Mouse (Mus musculus): Measurements from ENCODE around the gene Nenf. TPM values are rescaled to one million over a fixed set of nuclear protein-coding genes. Genes with fewer than 3 reads are reported as not detected.

Nenf gene
- 170 and 329 TPM in 2 replicates for total RNA-seq (2014; rRNA removed)
- 189 and 236 TPM in 2 replicates for polyA plus RNA-seq (2015; fragmentation: Nextera tagmentation; extraction: Ambion mirVana)

DNA sequence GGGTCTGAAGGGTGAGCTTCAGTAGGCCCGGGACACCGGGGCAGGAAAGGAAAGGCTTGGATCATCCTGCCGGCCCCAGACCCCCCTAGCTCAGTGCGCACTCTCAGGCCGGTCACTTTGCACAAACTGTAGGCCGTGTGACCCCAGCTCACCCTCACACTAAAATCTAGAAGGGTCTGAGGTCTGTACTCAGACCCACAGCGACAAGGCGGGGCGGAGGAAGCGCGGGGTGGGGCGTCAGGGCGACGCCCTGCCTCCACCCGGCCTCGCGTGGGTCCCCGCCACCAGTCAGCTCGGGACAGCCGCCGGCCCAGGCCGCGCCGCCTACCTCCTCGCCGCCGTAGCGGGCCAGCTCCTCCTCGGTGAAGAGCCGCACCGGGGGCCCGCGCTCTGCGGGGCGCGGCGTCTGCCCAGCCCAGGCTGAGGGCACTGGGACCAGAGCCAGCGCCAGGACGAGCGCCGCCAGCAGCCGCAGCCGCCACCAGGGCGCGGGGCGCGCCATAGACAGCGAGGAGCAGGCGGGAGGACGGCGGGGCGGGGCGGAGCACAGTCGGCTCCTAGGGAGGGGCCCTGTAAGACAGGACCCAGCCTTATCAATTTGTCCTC is at the start of gene Nenf:
Nenf (minus strand) TSS at position 604 of the 606 bp plus-strand sequence.
- H3K9ac ChIP-seq = peak within 1 kb of the TSS; percentile 89
- 3% methylated on average over 46 of the region's 54 CpGs for WGBS
- H3K9me3 ChIP-seq (ENCODE audit: low read length) = no peaks in the 10 kb centered on the region
- DNase-seq (peak; percentile 79), ATAC-seq (peak; percentile 94)
- H3K4me1 ChIP-seq (ENCODE audit: insufficient read depth) = 0 out of 2 replicates have a peak, but pooled peaks cover 6% of the 10 kb centered on the region
- no peaks in the 10 kb centered on the region for H3K36me3 ChIP-seq (ENCODE audit: insufficient read depth)
- no peaks in the 10 kb centered on the region for H3K27me3 ChIP-seq (ENCODE audit: insufficient read depth, low read length)
- H3K27ac ChIP-seq (ENCODE audit: low read depth, low read length) = peak within 1 kb of the TSS; percentile 78; the same call in 1 of the 2 replicates
- H3K4me3 ChIP-seq (ENCODE audit: low read depth, low read length) = peak within 1 kb of the TSS; percentile 70
- TF ChIP-seq CTCF (IDR thresholded peaks at IDR 0.05; ENCODE audit: low read depth) = peak; percentile 41
- peak within 1 kb of the TSS; percentile 66 for H3K4me2 ChIP-seq (ENCODE audit: low read depth)

DNA sequence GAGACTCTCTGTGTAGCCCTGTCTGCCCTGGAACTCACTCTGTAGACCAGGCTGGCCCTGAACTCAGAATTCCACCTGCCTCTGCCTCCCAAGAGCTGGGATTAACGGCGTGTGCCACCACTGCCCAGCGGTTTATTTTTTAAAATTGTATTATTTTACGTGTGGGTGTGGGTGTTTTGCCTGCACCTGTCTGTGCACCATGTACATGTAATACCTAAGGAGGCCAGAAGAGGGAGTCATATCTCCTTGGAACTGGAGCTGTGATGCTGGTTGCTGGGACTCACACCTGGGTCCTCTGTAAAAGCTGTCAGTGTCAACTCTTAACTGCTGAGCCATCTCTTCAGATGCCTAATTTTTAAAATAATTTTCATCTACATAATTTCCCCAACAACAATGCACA is 46.5 kb upstream of the Nenf start:
- no peak for DNase-seq
- 73% methylated on average over 4 of the region's 4 CpGs for WGBS

DNA sequence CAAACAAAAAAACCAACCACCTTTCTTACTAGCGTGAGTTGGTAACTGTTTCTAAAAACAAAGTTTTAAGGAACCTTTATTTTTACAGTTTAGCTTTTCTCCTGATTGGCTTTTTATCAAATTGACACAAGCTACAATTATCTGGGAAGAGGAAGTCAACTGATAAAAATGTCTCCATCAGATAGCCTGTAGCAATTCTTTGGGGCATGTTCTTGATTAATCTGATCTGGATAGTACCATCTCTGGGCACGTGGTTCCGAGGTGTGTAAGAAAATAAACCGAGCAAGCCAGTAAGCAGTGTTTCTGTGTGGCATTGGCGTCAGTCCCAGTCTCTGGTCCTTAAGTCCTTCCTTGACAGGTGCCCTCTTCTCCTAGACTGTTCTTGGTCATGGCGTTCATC is 44.4 kb upstream of the Nenf start:
- Histone ChIP-seq H3K4me3 (ENCODE audit: low read depth, low read length) (no peak overlapping the region), H3K4me2 (ENCODE audit: low read depth) (no peak overlapping the region), H3K27me3 (ENCODE audit: insufficient read depth, low read length) (no peaks in the 10 kb centered on the region), H3K27ac (ENCODE audit: low read depth, low read length) (no peak overlapping the region), H3K9me3 (ENCODE audit: low read length) (no peaks in the 10 kb centered on the region), H3K36me3 (ENCODE audit: insufficient read depth) (peaks cover 7% of the 10 kb centered on the region; the same call in 1 of the 2 replicates), H3K4me1 (ENCODE audit: insufficient read depth) (no peaks in the 10 kb centered on the region), H3K9ac (no peak overlapping the region)
- no peak for TF ChIP-seq CTCF (IDR thresholded peaks at IDR 0.05; ENCODE audit: low read depth)
- WGBS = 91% methylated on average over 6 of the region's 6 CpGs
- DNase-seq (no peak), ATAC-seq (no peak)

More for the DNA sequence above, 46.5 kb upstream of the Nenf start:
- H3K4me1 ChIP-seq (ENCODE audit: insufficient read depth) = no peaks in the 10 kb centered on the region
- no peaks in the 10 kb centered on the region for H3K9me3 ChIP-seq (ENCODE audit: low read length)
- no peak overlapping the region for H3K4me3 ChIP-seq (ENCODE audit: low read depth, low read length)
- H3K9ac ChIP-seq = no peak overlapping the region
- H3K27ac ChIP-seq (ENCODE audit: low read depth, low read length) = no peak overlapping the region
- H3K36me3 ChIP-seq (ENCODE audit: insufficient read depth) = no peaks in the 10 kb centered on the region
- H3K4me2 ChIP-seq (ENCODE audit: low read depth) = no peak overlapping the region
- no peaks in the 10 kb centered on the region for H3K27me3 ChIP-seq (ENCODE audit: insufficient read depth, low read length)
- ATAC-seq = no peak
- peak; percentile 41 for TF ChIP-seq CTCF (IDR thresholded peaks at IDR 0.05; ENCODE audit: low read depth)

DNA sequence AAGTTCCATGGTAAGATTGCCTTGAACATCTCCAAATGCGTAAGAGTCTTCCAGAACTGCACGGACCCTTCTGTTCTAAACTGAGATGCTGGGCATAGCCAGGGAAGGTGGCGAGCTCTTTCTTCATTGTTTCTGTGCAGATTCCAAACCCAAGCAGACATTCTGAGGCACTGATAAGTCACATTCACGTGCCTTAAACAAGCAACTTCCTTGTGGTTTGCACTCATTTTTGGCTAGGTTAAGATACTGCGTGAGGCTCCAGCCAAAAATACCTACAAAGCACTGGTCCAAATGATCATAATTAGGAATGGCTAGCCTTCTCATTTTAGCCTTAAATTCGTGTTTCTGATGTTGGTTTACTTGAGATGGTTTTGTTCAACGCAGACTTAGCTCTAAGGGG is 41.5 kb upstream of the Nenf start:
- no peak overlapping the region for H3K27ac ChIP-seq (ENCODE audit: low read depth, low read length)

DNA sequence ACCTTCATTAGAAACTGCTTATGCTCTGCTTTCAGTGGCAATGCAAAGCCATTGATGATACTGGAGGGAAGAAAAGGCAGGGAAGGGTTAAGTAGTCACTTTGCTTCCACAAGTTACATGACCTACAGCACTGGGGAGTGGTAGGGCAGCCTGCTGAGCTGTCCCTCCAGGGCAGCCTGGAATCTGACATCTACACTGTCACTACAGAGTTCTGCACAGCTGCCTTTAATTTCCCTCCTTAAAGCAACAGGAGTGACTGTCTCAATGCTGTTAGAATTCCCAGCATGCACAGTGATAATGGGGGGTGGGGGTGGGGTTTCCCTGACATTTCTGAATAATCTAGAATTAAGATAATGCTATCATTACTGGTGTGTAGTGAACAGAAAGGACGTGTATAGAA is 38.9 kb upstream of the Nenf start:
- no peak overlapping the region for H3K4me2 ChIP-seq (ENCODE audit: low read depth)
- H3K9me3 ChIP-seq (ENCODE audit: low read length) = no peaks in the 10 kb centered on the region
- H3K27me3 ChIP-seq (ENCODE audit: insufficient read depth, low read length) = no peaks in the 10 kb centered on the region
- ATAC-seq (no peak), DNase-seq (no peak)
- no peaks in the 10 kb centered on the region for H3K4me1 ChIP-seq (ENCODE audit: insufficient read depth)
- no peak overlapping the region for H3K27ac ChIP-seq (ENCODE audit: low read depth, low read length)
- H3K9ac ChIP-seq = no peak overlapping the region
- no peak for TF ChIP-seq CTCF (IDR thresholded peaks at IDR 0.05; ENCODE audit: low read depth)
- WGBS = 74% methylated on average over 1 of the region's 1 CpGs
- H3K36me3 ChIP-seq (ENCODE audit: insufficient read depth) = peaks cover 34% of the 10 kb centered on the region
- H3K4me3 ChIP-seq (ENCODE audit: low read depth, low read length) = no peak overlapping the region

More for the DNA sequence above, 41.5 kb upstream of the Nenf start:
- no peak for ATAC-seq
- Histone ChIP-seq H3K4me2 (ENCODE audit: low read depth) (no peak overlapping the region), H3K4me1 (ENCODE audit: insufficient read depth) (no peaks in the 10 kb centered on the region), H3K9me3 (ENCODE audit: low read length) (no peaks in the 10 kb centered on the region), H3K4me3 (ENCODE audit: low read depth, low read length) (no peak overlapping the region), H3K27me3 (ENCODE audit: insufficient read depth, low read length) (no peaks in the 10 kb centered on the region), H3K9ac (no peak overlapping the region), H3K36me3 (ENCODE audit: insufficient read depth) (peaks cover 29% of the 10 kb centered on the region)
- no peak for DNase-seq
- WGBS = 88% methylated on average over 7 of the region's 7 CpGs
- TF ChIP-seq CTCF (IDR thresholded peaks at IDR 0.05; ENCODE audit: low read depth) = no peak

DNA sequence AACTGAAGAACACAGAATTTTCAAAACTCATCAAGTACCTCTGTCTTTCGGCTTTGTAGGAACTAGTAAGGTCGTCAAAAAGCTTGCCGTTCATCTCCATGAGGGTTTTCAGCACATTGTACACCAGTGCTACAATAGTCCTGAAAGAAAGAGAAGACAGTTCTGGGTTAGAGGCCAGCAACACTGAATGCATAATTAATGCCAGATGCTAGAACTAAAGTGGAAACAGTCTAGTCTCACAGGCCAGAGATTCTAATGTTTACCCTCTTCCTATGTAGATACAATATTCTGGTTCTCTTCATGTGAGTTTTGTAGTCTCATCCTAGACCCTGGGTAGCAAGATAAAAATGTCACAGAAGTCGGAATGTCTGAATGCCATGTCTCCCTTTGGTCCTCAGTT is 35.8 kb upstream of the Nenf start:
- Histone ChIP-seq H3K36me3 (ENCODE audit: insufficient read depth) (peaks cover 58% of the 10 kb centered on the region), H3K4me1 (ENCODE audit: insufficient read depth) (no peaks in the 10 kb centered on the region), H3K27me3 (ENCODE audit: insufficient read depth, low read length) (no peaks in the 10 kb centered on the region), H3K4me3 (ENCODE audit: low read depth, low read length) (no peak overlapping the region), H3K27ac (ENCODE audit: low read depth, low read length) (no peak overlapping the region), H3K9ac (no peak overlapping the region), H3K4me2 (ENCODE audit: low read depth) (no peak overlapping the region), H3K9me3 (ENCODE audit: low read length) (no peaks in the 10 kb centered on the region)
- ATAC-seq = no peak
- no peak for DNase-seq
- no peak for TF ChIP-seq CTCF (IDR thresholded peaks at IDR 0.05; ENCODE audit: low read depth)
- 63% methylated on average over 4 of the region's 4 CpGs for WGBS

DNA sequence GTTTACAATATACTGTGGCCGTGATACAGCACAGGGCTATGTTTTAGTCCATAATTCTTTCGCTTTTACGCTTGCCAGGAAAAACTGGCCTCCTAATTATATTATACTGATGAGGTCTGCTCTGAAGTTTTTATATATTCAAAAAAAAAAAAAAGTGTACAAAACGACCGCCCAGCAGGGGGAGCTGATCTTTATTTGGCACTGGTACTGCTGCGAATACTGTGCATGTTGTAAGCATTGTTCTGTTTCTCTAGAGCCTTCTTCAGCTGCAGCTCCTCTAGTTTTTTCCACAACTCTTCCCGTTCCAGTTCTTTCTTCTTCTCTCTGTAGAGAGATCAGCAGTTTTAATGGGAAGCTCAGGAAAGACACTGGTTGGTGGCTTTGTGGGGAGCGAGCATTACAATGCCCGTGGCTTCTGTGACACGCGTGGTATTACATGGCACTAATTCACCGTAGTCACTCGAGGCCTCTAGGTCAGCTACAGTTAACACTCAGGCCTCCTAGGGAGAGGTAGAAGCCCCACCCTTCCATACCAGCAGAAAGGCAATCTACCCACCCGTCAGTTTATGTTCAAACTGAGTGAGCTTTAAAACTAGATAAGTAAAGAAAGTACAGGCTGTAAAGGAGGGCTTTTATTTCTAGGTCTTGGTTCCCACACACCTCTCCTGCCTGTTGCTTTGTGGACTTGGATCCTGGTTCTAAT is 34.9 kb upstream of the Nenf start:
- DNase-seq (peak; percentile 82), ATAC-seq (no peak; the same call in 1 of the 2 replicates)
- WGBS = 57% methylated on average over 14 of the region's 14 CpGs
- Histone ChIP-seq H3K4me1 (ENCODE audit: insufficient read depth) (no peaks in the 10 kb centered on the region), H3K27ac (ENCODE audit: low read depth, low read length) (0 out of 2 replicates have a peak overlapping the region, but pooled peaks have one; percentile 5), H3K9ac (no peak overlapping the region), H3K36me3 (ENCODE audit: insufficient read depth) (peaks cover 62% of the 10 kb centered on the region), H3K27me3 (ENCODE audit: insufficient read depth, low read length) (no peaks in the 10 kb centered on the region), H3K4me3 (ENCODE audit: low read depth, low read length) (no peak overlapping the region), H3K9me3 (ENCODE audit: low read length) (no peaks in the 10 kb centered on the region), H3K4me2 (ENCODE audit: low read depth) (no peak overlapping the region)
- TF ChIP-seq CTCF (IDR thresholded peaks at IDR 0.05; ENCODE audit: low read depth) = peak; percentile 63

Data from forebrain, postnatal 0 days (tissue).